Mouse (Mus musculus) midbrain, embryonic 13.5 days (tissue): ENCODE measurements around the gene Ank2. TPM values are rescaled to one million over a fixed set of nuclear protein-coding genes. Genes with fewer than 3 reads are reported as not detected.

Experiments used
- ATAC-seq: fragments of 200-750 bp; cut with Nextera tagmentation; 2 replicates; pipeline ENCODE4 v1.8.0; 2017; ENCODE audit warnings: mild to moderate bottlenecking, moderate TSS enrichment, moderate library complexity
- H3K27ac ChIP-seq: fragments of 300-500 bp; sonication (generic); 2 replicates; pipeline ENCODE4 v1.5.1; 2015; ENCODE audit warnings: inconsistent platforms, mild to moderate bottlenecking, moderate library complexity
- H3K27me3 ChIP-seq: fragments of 300-500 bp; sonication (generic); 2 replicates; pipeline ENCODE4 v1.6.1; 2015; ENCODE audit warnings: mild to moderate bottlenecking, inconsistent platforms
- H3K36me3 ChIP-seq: fragments of 300-500 bp; sonication (generic); 2 replicates; pipeline ENCODE4 v1.6.1; 2015; ENCODE audit warnings: mild to moderate bottlenecking, inconsistent platforms
- H3K4me1 ChIP-seq: fragments of 300-500 bp; sonication (generic); replicated peaks from 2 replicates; pipeline ENCODE4 v1.6.1; 2015; ENCODE audit warnings: inconsistent platforms
- H3K4me2 ChIP-seq: fragments of 300-500 bp; sonication (generic); replicated peaks from 2 replicates; pipeline ENCODE4 v1.6.1; 2015; ENCODE audit warnings: moderate library complexity, mild to moderate bottlenecking, inconsistent platforms
- H3K4me3 ChIP-seq: fragments of 300-500 bp; sonication (generic); replicated peaks from 2 replicates; pipeline ENCODE4 v1.5.1; 2015; ENCODE audit warnings: mild to moderate bottlenecking, inconsistent platforms
- H3K9ac ChIP-seq: fragments of 300-500 bp; sonication (generic); replicated peaks from 2 replicates; pipeline ENCODE4 v1.6.1; 2015; ENCODE audit warnings: mild to moderate bottlenecking, inconsistent platforms
- H3K9me3 ChIP-seq: fragments of 300-500 bp; sonication (generic); 2 replicates; pipeline ENCODE4 v1.6.1; 2016; ENCODE audit warnings: mild to moderate bottlenecking, inconsistent platforms
- WGBS: fragments of 180-500 bp; shearing (Covaris S2); methylation state at CpG from one replicate; pipeline ENCODE4 v1.1.7; 2015; 5-methylcytosine and 5-hydroxymethylcytosine counted together
- polyA plus RNA-seq: library from polyadenylated mRNA; unstranded; fragments of >200 nt; fragmentation: Nextera tagmentation; extraction: Ambion mirVana; gene quantifications from 2 replicates; pipeline ENCODE4 v1.2.1, GENCODE M21; 2015

Ank2 gene
- polyA plus RNA-seq, 1 experiment from 2014 or later: 186 TPM

DNA sequence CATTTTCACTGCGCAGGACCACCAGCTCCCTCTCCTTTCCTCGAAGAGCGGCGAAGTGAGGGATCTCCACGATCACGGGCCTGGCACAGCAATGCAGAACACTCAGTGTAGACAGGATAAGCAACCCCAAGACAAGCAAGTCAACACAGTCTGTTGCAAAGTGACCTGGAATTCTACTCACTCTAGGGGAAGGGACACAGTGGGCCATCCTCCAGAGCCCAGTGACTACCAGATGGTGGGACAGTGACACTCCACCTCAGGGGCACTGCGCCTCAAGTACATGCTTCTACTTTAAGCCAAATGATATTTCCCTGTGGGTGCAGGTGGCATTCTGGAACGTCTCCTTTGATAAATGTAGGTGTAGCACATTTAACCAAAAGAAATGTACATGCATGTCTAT is 536.8 kb downstream of the Ank2 start:
- no peak overlapping the region for H3K4me2 ChIP-seq
- H3K27me3 ChIP-seq: no peaks in the 10 kb centered on the region
- peaks cover 74% of the 10 kb centered on the region for H3K36me3 ChIP-seq
- H3K9ac ChIP-seq: no peak overlapping the region
- no peaks in the 10 kb centered on the region for H3K9me3 ChIP-seq
- no peak overlapping the region for H3K27ac ChIP-seq
- no peak for ATAC-seq
- H3K4me3 ChIP-seq: no peak overlapping the region
- H3K4me1 ChIP-seq: no peaks in the 10 kb centered on the region
- WGBS: 98% methylated on average over 8 of the region's 8 CpGs

DNA sequence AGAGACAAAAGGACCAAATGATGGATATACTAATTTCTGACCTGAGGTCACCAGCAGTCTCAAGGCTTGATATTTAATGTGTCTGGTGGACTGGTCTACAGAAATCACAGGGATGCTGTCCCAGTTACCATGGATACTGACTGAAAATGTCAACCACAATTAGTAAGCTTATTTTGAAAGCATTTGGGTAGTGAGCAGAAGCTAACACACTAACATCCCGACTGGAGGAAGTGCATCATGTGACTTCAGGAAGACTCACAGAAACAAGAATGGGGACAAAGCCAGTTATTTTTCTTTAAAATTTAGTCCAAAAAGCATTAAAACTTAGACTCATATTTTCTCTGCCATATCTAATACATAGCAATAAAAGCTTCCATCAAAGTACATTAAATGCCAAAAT is 546.5 kb downstream of the Ank2 start:
- 39% methylated on average over 1 of the region's 1 CpGs for WGBS
- Histone ChIP-seq H3K27me3 (no peaks in the 10 kb centered on the region), H3K36me3 (peaks cover 68% of the 10 kb centered on the region), H3K4me3 (no peak overlapping the region), H3K9me3 (no peaks in the 10 kb centered on the region), H3K4me2 (no peak overlapping the region), H3K27ac (no peak overlapping the region), H3K9ac (no peak overlapping the region), H3K4me1 (no peaks in the 10 kb centered on the region)
- no peak for ATAC-seq

DNA sequence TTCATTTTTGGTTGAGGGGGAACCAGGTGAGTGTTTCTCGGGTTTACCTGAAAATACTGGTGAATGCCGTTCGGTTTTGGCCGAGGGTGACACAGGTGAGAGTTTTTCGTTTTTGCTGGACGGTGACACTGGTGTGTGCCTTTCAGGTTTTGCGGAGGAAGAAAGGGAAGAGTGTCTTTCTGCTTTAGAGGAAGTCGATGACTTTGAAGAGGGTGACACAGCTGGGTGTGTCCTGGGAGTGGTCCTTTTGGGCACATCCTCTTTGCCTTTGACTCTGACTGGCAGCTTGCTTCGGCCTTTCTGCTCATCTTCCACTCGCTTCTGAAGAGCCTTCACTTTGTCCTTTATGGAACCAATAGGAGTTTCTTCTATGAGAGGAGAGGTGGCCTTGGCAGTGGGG is 552.6 kb downstream of the Ank2 start:
- H3K4me2 ChIP-seq: no peak overlapping the region
- H3K4me1 ChIP-seq: no peaks in the 10 kb centered on the region
- no peaks in the 10 kb centered on the region for H3K9me3 ChIP-seq
- WGBS: 95% methylated on average over 10 of the region's 10 CpGs
- no peak overlapping the region for H3K27ac ChIP-seq
- H3K36me3 ChIP-seq: peaks cover 92% of the 10 kb centered on the region
- H3K9ac ChIP-seq: no peak overlapping the region
- no peak overlapping the region for H3K4me3 ChIP-seq
- no peaks in the 10 kb centered on the region for H3K27me3 ChIP-seq
- ATAC-seq: no peak

- Histone ChIP-seq H3K27me3 (no peaks in the 10 kb centered on the region), H3K4me2 (no peak overlapping the region), H3K4me1 (no peaks in the 10 kb centered on the region), H3K36me3 (peaks cover 95% of the 10 kb centered on the region), H3K27ac (no peak overlapping the region), H3K4me3 (no peak overlapping the region), H3K9me3 (no peaks in the 10 kb centered on the region), H3K9ac (no peak overlapping the region)
- ATAC-seq: no peak
- 81% methylated on average over 4 of the region's 4 CpGs for WGBS
Measured at GRCm38 (mm10) chr3:126944838-126945237, 554.3 kb downstream of the Ank2 start.

DNA sequence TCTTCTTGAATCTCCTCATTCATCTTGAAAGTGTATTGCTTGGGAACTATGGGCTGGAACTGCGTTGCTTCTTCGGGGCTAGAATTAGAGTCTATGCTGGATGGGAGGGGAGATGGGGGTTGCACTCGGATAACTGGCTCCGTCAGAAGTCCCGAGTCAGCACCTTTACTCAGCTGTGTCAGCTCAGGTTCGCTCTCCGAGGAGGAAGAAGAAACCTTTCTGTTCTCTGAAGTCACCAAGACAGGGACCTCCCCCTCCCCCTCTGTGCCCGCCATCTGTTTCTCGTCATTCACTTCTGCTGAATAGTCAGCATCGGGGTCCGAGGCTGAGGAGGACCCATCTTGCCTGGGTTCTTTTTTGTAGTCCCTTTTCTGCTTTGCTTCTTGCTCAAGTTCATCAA is 555.1 kb downstream of the Ank2 start:
- Histone ChIP-seq H3K27ac (no peak overlapping the region), H3K27me3 (no peaks in the 10 kb centered on the region), H3K4me3 (no peak overlapping the region), H3K36me3 (peaks cover 93% of the 10 kb centered on the region), H3K9me3 (no peaks in the 10 kb centered on the region), H3K9ac (no peak overlapping the region), H3K4me1 (no peaks in the 10 kb centered on the region), H3K4me2 (no peak overlapping the region)
- ATAC-seq: no peak
- WGBS: 90% methylated on average over 11 of the region's 11 CpGs

DNA sequence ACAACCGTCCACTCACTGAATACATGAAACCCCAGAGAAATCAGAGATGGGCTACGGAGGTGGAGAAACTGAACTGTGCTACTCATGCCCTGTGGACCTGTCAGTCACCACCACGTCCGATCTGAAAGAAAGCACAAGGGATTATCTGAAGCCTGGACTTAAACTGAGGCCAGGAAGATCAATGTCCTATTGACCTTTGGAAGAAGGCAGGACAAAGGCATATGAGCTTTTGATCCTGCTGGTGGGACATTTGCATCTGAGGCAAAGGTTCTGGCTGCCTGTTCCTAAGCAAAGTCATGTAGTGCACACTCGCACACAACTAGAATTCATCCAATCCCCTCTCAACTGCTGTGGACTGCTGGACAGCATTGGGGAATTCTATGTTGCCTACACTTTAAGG is 558.7 kb downstream of the Ank2 start:
- no peak overlapping the region for H3K4me3 ChIP-seq
- no peak overlapping the region for H3K4me2 ChIP-seq
- no peak overlapping the region for H3K27ac ChIP-seq
- no peak overlapping the region for H3K9ac ChIP-seq
- no peaks in the 10 kb centered on the region for H3K9me3 ChIP-seq
- H3K4me1 ChIP-seq: no peaks in the 10 kb centered on the region
- 21% methylated on average over 5 of the region's 5 CpGs for WGBS
- no peak for ATAC-seq
- peaks cover 83% of the 10 kb centered on the region for H3K36me3 ChIP-seq
- no peaks in the 10 kb centered on the region for H3K27me3 ChIP-seq

GRCm38 (mm10) chr3:126931884-126932506 is 567.2 kb downstream of the Ank2 start:
- WGBS: 75% methylated on average over 4 of the region's 4 CpGs
- Histone ChIP-seq H3K4me2 (no peak overlapping the region), H3K27me3 (no peaks in the 10 kb centered on the region), H3K9ac (no peak overlapping the region), H3K4me3 (no peak overlapping the region), H3K36me3 (peaks cover 74% of the 10 kb centered on the region), H3K9me3 (no peaks in the 10 kb centered on the region), H3K27ac (no peak overlapping the region), H3K4me1 (no peaks in the 10 kb centered on the region)
- ATAC-seq: no peak

DNA sequence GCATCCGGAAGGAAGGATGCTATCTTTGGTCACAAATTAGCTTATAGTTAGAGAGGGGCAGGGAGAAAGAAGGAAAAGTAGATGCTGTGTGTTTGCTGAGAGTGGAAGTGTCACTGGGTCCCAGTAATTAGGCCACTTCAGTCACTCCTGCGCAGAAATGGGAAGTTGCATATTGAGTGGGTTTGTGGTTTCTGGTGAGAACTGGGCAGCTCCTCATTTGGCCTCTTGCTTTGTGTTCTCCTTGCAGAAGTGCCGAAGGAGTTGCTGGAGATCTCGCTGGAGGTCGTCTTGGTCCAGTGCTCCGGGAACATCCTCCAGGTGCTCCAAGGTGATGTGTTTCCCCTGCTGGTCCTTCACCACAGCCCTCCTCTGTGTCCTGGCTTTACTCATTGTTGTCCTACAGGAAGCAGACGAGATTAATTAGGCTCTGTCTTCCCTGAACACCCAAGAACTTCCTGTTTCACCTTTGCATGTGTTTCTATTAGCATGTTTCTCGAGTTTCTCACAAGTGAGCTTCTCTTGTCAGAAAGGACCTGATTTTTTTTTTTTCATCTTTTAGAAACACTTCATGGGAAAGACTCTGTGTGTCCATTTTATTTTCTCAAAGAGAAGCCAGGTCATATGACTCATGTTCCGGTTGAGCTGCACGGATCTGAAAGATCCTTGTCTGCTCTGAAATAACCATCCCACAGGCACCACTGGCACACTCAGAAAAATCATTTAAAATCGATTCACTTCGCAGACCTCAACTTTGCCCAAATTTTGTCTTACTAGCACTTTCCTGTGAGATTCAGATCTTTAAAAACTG is 575.4 kb downstream of the Ank2 start:
- Histone ChIP-seq H3K4me3 (no peak overlapping the region), H3K36me3 (peaks cover 35% of the 10 kb centered on the region), H3K4me1 (no peaks in the 10 kb centered on the region), H3K27ac (no peak overlapping the region), H3K9me3 (no peaks in the 10 kb centered on the region), H3K4me2 (no peak overlapping the region), H3K9ac (no peak overlapping the region), H3K27me3 (no peaks in the 10 kb centered on the region)
- WGBS: 91% methylated on average over 12 of the region's 12 CpGs
- no peak for ATAC-seq

DNA sequence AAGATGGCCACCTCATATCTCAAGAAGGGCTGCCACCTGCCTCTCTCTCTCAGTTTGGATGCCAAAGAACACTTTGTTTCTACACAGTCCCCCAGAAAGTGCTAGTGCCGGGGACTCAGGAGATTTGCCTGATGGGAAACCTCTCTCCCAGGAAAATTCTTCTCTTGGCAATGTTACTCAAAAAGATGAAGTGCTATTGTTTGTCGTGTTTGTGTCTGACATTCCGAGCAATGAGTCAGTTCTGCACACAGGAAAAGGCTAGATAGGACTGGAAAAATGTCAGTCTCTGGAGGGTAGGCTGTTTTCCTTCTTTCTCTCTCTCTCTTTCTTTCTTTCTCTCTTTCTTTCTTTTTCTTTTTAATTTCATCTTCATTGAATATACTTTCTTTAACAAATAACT is 577.2 kb downstream of the Ank2 start:
- no peak overlapping the region for H3K4me3 ChIP-seq
- 87% methylated on average over 3 of the region's 3 CpGs for WGBS
- no peak overlapping the region for H3K27ac ChIP-seq
- H3K9ac ChIP-seq: no peak overlapping the region
- H3K36me3 ChIP-seq: peaks cover 27% of the 10 kb centered on the region
- no peaks in the 10 kb centered on the region for H3K27me3 ChIP-seq
- H3K4me2 ChIP-seq: no peak overlapping the region
- no peaks in the 10 kb centered on the region for H3K4me1 ChIP-seq
- no peak for ATAC-seq
- no peaks in the 10 kb centered on the region for H3K9me3 ChIP-seq

DNA sequence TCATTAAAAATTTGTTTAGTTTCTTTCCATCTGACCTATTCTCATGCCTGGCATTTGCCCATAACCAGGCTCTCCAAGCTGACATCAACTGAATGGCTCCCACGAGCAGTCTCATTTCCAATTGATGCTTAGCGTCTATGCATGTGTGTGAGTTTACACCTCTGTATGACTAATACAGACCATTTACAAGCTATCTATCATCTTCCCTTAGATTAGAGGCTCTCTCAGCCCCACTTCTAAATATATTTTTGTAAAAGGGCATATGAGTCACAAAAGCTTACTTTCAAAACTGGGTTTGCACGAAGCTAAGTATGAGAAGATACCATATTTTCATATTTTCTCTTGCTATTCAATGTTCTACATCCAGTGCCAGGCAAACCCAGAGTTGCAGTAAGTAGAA is 578.9 kb downstream of the Ank2 start:
- no peak for ATAC-seq
- no peaks in the 10 kb centered on the region for H3K27me3 ChIP-seq
- no peaks in the 10 kb centered on the region for H3K4me1 ChIP-seq
- no peak overlapping the region for H3K27ac ChIP-seq
- H3K9me3 ChIP-seq: no peaks in the 10 kb centered on the region
- 87% methylated on average over 3 of the region's 3 CpGs for WGBS
- H3K4me3 ChIP-seq: no peak overlapping the region
- no peak overlapping the region for H3K9ac ChIP-seq
- no peak overlapping the region for H3K4me2 ChIP-seq
- peaks cover 16% of the 10 kb centered on the region for H3K36me3 ChIP-seq

GRCm38 (mm10) chr3:126918805-126919473 is 580.2 kb downstream of the Ank2 start:
- WGBS: 89% methylated on average over 10 of the region's 10 CpGs
- H3K9me3 ChIP-seq: no peaks in the 10 kb centered on the region
- H3K27me3 ChIP-seq: no peaks in the 10 kb centered on the region
- no peak overlapping the region for H3K4me2 ChIP-seq
- 0 out of 2 replicates have a peak, but pooled peaks have one; percentile 16 for ATAC-seq
- no peak overlapping the region for H3K9ac ChIP-seq
- peaks cover 16% of the 10 kb centered on the region for H3K36me3 ChIP-seq
- H3K4me3 ChIP-seq: no peak overlapping the region
- no peak overlapping the region for H3K27ac ChIP-seq
- H3K4me1 ChIP-seq: no peaks in the 10 kb centered on the region

- Histone ChIP-seq H3K4me3 (no peak overlapping the region), H3K9ac (no peak overlapping the region), H3K9me3 (no peaks in the 10 kb centered on the region), H3K36me3 (no peaks in the 10 kb centered on the region), H3K27me3 (no peaks in the 10 kb centered on the region), H3K27ac (no peak overlapping the region), H3K4me2 (no peak overlapping the region), H3K4me1 (no peaks in the 10 kb centered on the region)
- no peak for ATAC-seq
Measured at GRCm38 (mm10) chr3:126916381-126916780, 582.8 kb downstream of the Ank2 start.
